Mouse (Mus musculus): ENCODE results near the gene Rfc3. TPM values are rescaled to one million over a fixed set of nuclear protein-coding genes. Genes with fewer than 3 reads are reported as not detected.

Rfc3 gene
- 24.5 TPM for total RNA-seq (2023)

GRCm38 (mm10) chr5:151650700-151651410 is at the start of gene Rfc3:
Gene Rfc3, minus strand, starts transcription at chr5:151651242.

DNA sequence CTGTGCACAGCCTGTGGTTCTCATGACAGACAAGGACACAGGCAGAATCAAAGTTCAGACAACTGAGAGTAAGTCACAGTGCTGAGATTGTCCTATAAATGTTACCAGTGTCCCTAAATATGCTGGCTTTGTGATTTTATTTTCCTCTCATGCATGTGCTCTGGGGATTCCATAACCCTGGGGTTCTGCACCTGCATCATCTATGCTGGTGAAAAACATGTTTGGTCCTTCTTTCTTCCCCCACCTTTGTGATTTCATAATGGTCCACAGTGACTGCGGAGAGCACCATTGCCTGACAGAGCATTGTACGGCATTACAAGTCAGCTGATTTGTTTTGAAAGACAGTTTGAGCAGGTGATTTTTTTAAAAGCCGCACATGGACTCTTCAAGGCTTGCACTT is 45.1 kb downstream of the Rfc3 start, which contains the start of gene Vmn2r18:
Gene Vmn2r18, minus strand, starts transcription at position 101 of the 400 bp plus-strand sequence.

Other genes with a start within 250 kb of the Rfc3 start
- not detected for gene Gm42906, start 223.1 kb downstream of the Rfc3 start, total RNA-seq (2023)
- not detected for gene Vmn2r18, start 45.2 kb downstream of the Rfc3 start, total RNA-seq (2023)